Mouse (Mus musculus): ENCODE results near the gene Adamts2. TPM values are rescaled to one million over a fixed set of nuclear protein-coding genes. Genes with fewer than 3 reads are reported as not detected.

Adamts2 gene
- polyA plus RNA-seq, 1 experiment from 2014 or later, result 6.5 TPM

DNA sequence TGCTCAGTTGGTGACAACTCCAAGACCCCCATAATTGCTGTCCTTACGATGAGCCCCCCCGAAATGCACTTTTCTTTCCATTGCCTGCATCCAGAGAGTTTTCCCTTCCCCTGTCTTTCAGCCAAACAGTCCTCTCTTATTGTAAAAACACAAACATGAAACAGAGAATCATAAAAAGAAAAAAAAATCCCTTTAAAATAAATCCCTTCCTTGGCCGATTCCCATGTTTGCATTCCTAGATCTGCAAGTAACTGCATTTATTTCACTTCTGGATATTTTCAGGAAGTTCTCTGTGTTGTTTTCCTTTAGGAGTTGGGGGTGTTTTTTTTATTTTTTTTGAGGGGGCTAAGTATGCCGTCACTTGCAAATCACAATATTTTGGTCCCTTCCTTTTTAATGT is 19.0 kb downstream of the Adamts2 start:
- Histone ChIP-seq H3K27ac (ENCODE audit: low read length) (peak overlapping the region; percentile 59), H3K9me3 (ENCODE audit: control insufficient read depth, low read length) (no peaks in the 10 kb centered on the region), H3K27me3 (replicated peaks; ENCODE audit: control insufficient read depth, insufficient read depth, low read length) (no peaks in the 10 kb centered on the region), H3K9ac (ENCODE audit: low read depth, low read length) (no peak overlapping the region), H3K4me3 (ENCODE audit: low read length) (no peak overlapping the region), H3K36me3 (ENCODE audit: control insufficient read depth, insufficient read depth, low read length) (no peaks in the 10 kb centered on the region), H3K4me1 (ENCODE audit: control insufficient read depth, insufficient read depth, low read length) (peaks cover 25% of the 10 kb centered on the region; the same call in 1 of the 2 replicates), H3K4me2 (ENCODE audit: low read depth, low read length) (no peak overlapping the region)
- 65% methylated on average over 4 of the region's 4 CpGs for WGBS
- ATAC-seq, result no peak

DNA sequence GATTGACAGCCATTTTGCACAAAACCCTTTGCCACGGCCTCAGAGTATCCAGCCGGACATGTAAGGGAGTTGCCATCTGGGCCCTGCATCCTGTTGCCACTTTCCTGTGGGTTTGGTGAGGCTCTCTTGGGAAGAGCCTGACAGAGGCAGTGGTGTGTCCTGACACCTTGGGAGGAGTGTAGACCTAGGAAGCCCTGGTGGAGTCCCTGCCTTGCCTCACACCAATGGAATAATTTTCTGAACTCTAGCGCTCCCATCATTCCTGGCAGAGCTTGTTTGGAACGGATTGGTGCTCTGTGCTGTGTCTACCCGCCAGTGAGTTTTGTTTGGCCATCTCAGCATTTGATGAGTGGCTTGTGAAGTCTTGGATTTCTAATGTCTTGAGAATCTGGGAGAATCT is 19.5 kb downstream of the Adamts2 start:
- no peak for ATAC-seq
- WGBS, result 52% methylated on average over 5 of the region's 5 CpGs
- no peaks in the 10 kb centered on the region for H3K36me3 ChIP-seq (ENCODE audit: control insufficient read depth, insufficient read depth, low read length)

DNA sequence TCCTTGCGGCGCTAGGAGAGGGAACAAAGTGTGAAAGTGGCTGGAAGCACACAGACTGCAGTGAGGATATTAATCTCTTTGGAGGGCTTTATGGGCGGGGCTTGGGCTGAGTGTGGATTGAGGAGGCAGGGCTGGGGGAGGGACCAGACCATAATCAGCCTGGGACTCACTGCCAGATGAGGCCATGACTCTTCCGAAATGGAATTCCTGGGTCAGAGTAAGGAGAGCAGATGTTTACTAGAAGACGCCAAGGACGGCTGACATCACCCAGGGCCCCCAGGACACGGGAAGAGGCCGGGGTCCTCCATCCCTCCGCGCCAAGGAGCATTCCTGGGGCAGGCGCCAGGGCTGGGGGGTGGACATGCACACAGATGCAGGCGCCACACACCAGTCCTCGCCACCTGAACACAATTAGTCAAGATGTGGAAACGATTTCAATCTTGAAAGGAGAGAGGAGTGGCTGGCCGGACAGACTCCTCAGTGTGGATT is 20.4 kb downstream of the Adamts2 start:
- ATAC-seq, result peak; percentile 84
- no peaks in the 10 kb centered on the region for H3K36me3 ChIP-seq (ENCODE audit: control insufficient read depth, insufficient read depth, low read length)
- H3K9me3 ChIP-seq (ENCODE audit: control insufficient read depth, low read length), result no peaks in the 10 kb centered on the region
- H3K4me1 ChIP-seq (ENCODE audit: control insufficient read depth, insufficient read depth, low read length), result peaks cover 25% of the 10 kb centered on the region; the same call in 1 of the 2 replicates
- 0 out of 2 replicates have a peak overlapping the region, but pooled peaks have one; percentile 6 for H3K4me3 ChIP-seq (ENCODE audit: low read length)
- no peak overlapping the region for H3K9ac ChIP-seq (ENCODE audit: low read depth, low read length)
- peak overlapping the region; percentile 59 for H3K27ac ChIP-seq (ENCODE audit: low read length)
- peak overlapping the region; percentile 32; the same call in 1 of the 2 replicates for H3K4me2 ChIP-seq (ENCODE audit: low read depth, low read length)
- WGBS, result 27% methylated on average over 15 of the region's 15 CpGs
- H3K27me3 ChIP-seq (replicated peaks; ENCODE audit: control insufficient read depth, insufficient read depth, low read length), result no peaks in the 10 kb centered on the region

More for the DNA sequence above, 19.5 kb downstream of the Adamts2 start:
- Histone ChIP-seq H3K27me3 (replicated peaks; ENCODE audit: control insufficient read depth, insufficient read depth, low read length) (no peaks in the 10 kb centered on the region), H3K4me3 (ENCODE audit: low read length) (no peak overlapping the region), H3K4me2 (ENCODE audit: low read depth, low read length) (no peak overlapping the region), H3K27ac (ENCODE audit: low read length) (peak overlapping the region; percentile 59), H3K4me1 (ENCODE audit: control insufficient read depth, insufficient read depth, low read length) (peaks cover 25% of the 10 kb centered on the region; the same call in 1 of the 2 replicates), H3K9me3 (ENCODE audit: control insufficient read depth, low read length) (no peaks in the 10 kb centered on the region), H3K9ac (ENCODE audit: low read depth, low read length) (no peak overlapping the region)

DNA sequence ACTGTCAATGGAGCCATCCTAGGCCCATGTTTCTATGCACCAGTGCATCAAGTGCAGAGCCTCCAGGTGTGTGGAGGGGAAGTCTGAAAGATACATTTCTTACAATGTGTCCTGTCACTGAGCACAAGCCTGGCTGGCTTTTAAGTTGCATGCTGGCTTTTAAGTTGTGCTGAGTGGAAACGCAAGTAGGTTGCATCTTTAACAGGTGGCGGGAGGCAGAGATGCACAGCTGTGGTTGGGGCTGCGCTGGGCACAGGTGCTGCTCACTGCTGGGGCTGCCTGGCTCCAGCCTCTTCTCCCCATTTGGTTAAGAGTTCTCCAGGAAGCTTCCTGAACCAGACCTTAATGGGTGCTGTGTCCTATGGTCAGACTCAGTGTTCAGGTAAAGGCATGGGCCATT is 21.9 kb downstream of the Adamts2 start:
- 91% methylated on average over 3 of the region's 3 CpGs for WGBS
- no peaks in the 10 kb centered on the region for H3K36me3 ChIP-seq (ENCODE audit: control insufficient read depth, insufficient read depth, low read length)
- H3K4me3 ChIP-seq (ENCODE audit: low read length), result no peak overlapping the region
- H3K27me3 ChIP-seq (replicated peaks; ENCODE audit: control insufficient read depth, insufficient read depth, low read length), result no peaks in the 10 kb centered on the region
- ATAC-seq, result no peak
- no peak overlapping the region for H3K4me2 ChIP-seq (ENCODE audit: low read depth, low read length)
- peaks cover 25% of the 10 kb centered on the region; the same call in 1 of the 2 replicates for H3K4me1 ChIP-seq (ENCODE audit: control insufficient read depth, insufficient read depth, low read length)
- no peaks in the 10 kb centered on the region for H3K9me3 ChIP-seq (ENCODE audit: control insufficient read depth, low read length)
- H3K27ac ChIP-seq (ENCODE audit: low read length), result no peak overlapping the region
- no peak overlapping the region for H3K9ac ChIP-seq (ENCODE audit: low read depth, low read length)

DNA sequence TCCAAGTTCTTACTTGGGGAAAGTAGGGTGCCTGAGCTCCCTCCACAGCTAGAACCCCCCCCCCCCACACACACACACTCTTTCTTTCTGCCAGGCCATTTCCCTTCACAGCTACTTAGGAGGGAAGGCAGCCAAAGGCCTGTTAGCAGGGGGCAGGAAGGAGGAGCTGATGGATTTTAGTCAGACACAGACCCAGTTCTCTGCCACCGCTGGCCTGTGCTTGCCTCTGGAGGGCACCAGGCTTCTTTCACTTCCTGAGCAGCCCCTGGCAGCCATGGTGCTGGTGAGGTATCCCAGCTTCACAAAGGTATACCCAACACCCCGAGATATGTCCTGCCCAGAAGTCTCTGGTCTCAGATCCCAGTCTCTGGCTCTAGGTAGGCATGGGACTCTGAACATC is 22.4 kb downstream of the Adamts2 start:
- Histone ChIP-seq H3K36me3 (ENCODE audit: control insufficient read depth, insufficient read depth, low read length) (no peaks in the 10 kb centered on the region), H3K9me3 (ENCODE audit: control insufficient read depth, low read length) (no peaks in the 10 kb centered on the region), H3K4me3 (ENCODE audit: low read length) (no peak overlapping the region), H3K4me1 (ENCODE audit: control insufficient read depth, insufficient read depth, low read length) (peaks cover 25% of the 10 kb centered on the region; the same call in 1 of the 2 replicates), H3K4me2 (ENCODE audit: low read depth, low read length) (no peak overlapping the region), H3K9ac (ENCODE audit: low read depth, low read length) (0 out of 2 replicates have a peak overlapping the region, but pooled peaks have one; percentile 11), H3K27me3 (replicated peaks; ENCODE audit: control insufficient read depth, insufficient read depth, low read length) (no peaks in the 10 kb centered on the region), H3K27ac (ENCODE audit: low read length) (no peak overlapping the region)
- no peak for ATAC-seq
- 46% methylated on average over 2 of the region's 2 CpGs for WGBS

DNA sequence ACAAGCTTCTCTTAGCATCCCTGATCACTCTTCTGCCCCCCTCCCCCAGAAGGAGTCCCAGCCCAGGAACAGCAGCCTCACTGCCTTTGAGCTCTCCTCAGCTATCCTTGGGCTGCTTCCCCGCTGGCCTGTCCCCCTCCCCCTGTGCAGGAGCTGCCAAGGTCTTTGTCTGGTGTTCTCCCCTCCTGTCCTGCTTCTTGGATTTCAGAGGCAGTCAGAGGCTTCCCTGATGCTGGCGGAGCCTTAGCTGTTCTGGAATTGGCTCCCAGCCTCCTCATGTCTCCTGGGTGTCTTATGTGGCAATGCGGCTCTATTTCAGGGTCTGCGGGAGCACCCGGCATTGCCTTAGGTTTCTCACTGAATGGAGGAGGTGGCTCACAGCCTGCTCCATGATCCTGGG is 22.8 kb downstream of the Adamts2 start:
- Histone ChIP-seq H3K4me2 (ENCODE audit: low read depth, low read length) (no peak overlapping the region), H3K4me1 (ENCODE audit: control insufficient read depth, insufficient read depth, low read length) (peaks cover 25% of the 10 kb centered on the region; the same call in 1 of the 2 replicates), H3K27ac (ENCODE audit: low read length) (no peak overlapping the region), H3K4me3 (ENCODE audit: low read length) (no peak overlapping the region), H3K9me3 (ENCODE audit: control insufficient read depth, low read length) (no peaks in the 10 kb centered on the region), H3K27me3 (replicated peaks; ENCODE audit: control insufficient read depth, insufficient read depth, low read length) (no peaks in the 10 kb centered on the region), H3K9ac (ENCODE audit: low read depth, low read length) (no peak overlapping the region), H3K36me3 (ENCODE audit: control insufficient read depth, insufficient read depth, low read length) (no peaks in the 10 kb centered on the region)
- ATAC-seq, result no peak
- 58% methylated on average over 5 of the region's 5 CpGs for WGBS

DNA sequence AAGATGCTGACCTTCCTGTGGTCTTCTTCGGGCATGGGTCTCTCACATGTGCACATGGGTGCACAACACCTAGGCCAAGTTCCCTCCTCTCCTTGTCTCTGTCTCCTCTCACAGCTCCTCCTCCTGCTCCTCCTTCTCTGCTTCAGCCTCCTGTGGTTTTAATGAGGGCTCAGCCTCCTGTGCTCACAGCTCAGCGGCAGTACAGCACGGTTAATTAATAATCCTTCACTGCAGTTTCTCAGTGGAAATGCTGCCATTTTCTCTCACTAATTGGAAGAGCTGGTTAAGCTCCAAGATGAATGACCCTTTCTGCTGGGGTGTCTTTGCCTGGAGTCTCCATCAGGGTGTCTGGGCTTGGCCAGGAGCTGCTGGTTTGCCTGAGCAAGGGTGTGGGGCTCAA is 27.0 kb downstream of the Adamts2 start:
- 47% methylated on average over 3 of the region's 3 CpGs for WGBS
- H3K9ac ChIP-seq (ENCODE audit: low read depth, low read length), result no peak overlapping the region
- H3K4me2 ChIP-seq (ENCODE audit: low read depth, low read length), result no peak overlapping the region
- H3K4me3 ChIP-seq (ENCODE audit: low read length), result no peak overlapping the region
- no peaks in the 10 kb centered on the region for H3K36me3 ChIP-seq (ENCODE audit: control insufficient read depth, insufficient read depth, low read length)
- H3K4me1 ChIP-seq (ENCODE audit: control insufficient read depth, insufficient read depth, low read length), result peaks cover 18% of the 10 kb centered on the region
- H3K9me3 ChIP-seq (ENCODE audit: control insufficient read depth, low read length), result no peaks in the 10 kb centered on the region
- ATAC-seq, result no peak
- no peak overlapping the region for H3K27ac ChIP-seq (ENCODE audit: low read length)
- no peaks in the 10 kb centered on the region for H3K27me3 ChIP-seq (replicated peaks; ENCODE audit: control insufficient read depth, insufficient read depth, low read length)

DNA sequence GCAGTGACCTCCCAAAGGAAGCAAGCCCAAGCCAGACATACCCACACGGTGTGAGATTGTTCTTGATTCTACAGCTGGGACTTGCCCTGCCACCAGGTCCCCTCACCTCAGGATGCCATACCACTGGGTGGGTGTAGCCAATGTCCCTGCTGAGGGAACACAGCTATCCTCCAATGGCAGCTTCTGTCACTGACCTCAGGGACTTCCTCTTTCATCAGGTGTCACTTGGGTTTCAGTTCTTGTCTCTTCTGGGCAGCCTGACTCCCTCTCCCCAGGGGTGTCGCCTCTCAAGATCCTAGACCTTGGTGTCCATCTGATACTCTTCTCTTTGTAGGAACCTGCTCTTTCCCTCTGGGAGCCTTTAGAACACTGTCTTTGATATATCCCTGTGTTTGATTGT is 28.6 kb downstream of the Adamts2 start:
- Histone ChIP-seq H3K27me3 (replicated peaks; ENCODE audit: control insufficient read depth, insufficient read depth, low read length) (no peaks in the 10 kb centered on the region), H3K4me2 (ENCODE audit: low read depth, low read length) (no peak overlapping the region), H3K36me3 (ENCODE audit: control insufficient read depth, insufficient read depth, low read length) (no peaks in the 10 kb centered on the region), H3K4me3 (ENCODE audit: low read length) (no peak overlapping the region), H3K4me1 (ENCODE audit: control insufficient read depth, insufficient read depth, low read length) (peaks cover 18% of the 10 kb centered on the region), H3K9me3 (ENCODE audit: control insufficient read depth, low read length) (no peaks in the 10 kb centered on the region), H3K9ac (ENCODE audit: low read depth, low read length) (no peak overlapping the region), H3K27ac (ENCODE audit: low read length) (no peak overlapping the region)
- 71% methylated on average over 2 of the region's 2 CpGs for WGBS
- ATAC-seq, result no peak

DNA sequence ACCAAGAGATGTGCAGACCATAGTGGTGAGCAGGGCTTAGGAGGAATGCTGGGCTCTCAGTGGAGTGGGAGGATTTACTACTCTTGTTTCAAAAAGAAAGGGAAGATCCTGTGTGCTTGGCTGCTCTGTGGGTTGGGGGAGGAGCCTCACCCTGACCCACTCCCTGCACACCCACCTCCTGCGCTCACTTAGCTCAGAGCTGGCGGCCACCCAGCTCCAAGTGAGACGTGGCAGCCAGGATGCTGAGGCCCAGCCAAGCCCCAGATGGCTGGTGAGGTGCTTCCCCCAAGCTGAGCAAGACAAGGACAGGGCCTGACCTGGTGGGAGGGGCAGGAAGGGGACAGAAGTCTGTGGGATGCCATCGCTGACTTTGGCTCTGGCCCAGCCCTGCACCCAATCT is 30.4 kb downstream of the Adamts2 start:
- WGBS, result 30% methylated on average over 4 of the region's 4 CpGs
- H3K4me3 ChIP-seq (ENCODE audit: low read length), result no peak overlapping the region
- H3K4me1 ChIP-seq (ENCODE audit: control insufficient read depth, insufficient read depth, low read length), result peaks cover 26% of the 10 kb centered on the region
- H3K4me2 ChIP-seq (ENCODE audit: low read depth, low read length), result no peak overlapping the region
- peak; percentile 79 for ATAC-seq
- no peak overlapping the region for H3K9ac ChIP-seq (ENCODE audit: low read depth, low read length)
- H3K36me3 ChIP-seq (ENCODE audit: control insufficient read depth, insufficient read depth, low read length), result no peaks in the 10 kb centered on the region
- no peaks in the 10 kb centered on the region for H3K27me3 ChIP-seq (replicated peaks; ENCODE audit: control insufficient read depth, insufficient read depth, low read length)
- no peaks in the 10 kb centered on the region for H3K9me3 ChIP-seq (ENCODE audit: control insufficient read depth, low read length)
- peak overlapping the region; percentile 45 for H3K27ac ChIP-seq (ENCODE audit: low read length)

DNA sequence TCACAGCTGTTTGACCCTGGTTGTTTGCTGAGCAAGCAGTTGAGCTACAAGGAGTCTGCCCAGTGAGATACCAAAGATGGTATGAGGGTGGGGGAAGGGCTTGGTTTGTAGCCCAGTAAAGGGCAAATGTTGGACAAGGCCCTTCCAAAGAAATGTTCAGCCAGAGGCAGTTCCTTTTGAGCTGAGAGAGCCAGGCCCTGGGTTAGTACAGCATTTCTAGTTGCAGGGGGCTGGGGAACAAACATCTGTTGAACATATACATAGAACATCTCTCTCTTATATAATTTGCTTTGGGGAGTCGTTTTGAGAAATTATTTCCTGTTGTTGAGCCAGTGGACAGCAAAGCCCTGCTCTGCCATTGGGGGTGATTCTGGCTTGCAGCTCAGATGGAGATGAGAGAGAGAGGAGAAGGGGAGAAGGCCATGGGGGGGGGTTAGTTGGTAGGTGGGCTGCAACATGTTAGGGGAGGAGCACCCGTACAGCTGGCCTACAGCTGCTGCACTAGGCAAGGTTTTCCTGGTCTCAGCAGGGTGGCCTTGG is 33.2 kb downstream of the Adamts2 start:
- peak; percentile 50 for ATAC-seq
- H3K27ac ChIP-seq (ENCODE audit: low read length), result peak overlapping the region; percentile 81
- H3K4me3 ChIP-seq (ENCODE audit: low read length), result no peak overlapping the region
- H3K4me1 ChIP-seq (ENCODE audit: control insufficient read depth, insufficient read depth, low read length), result peaks cover 26% of the 10 kb centered on the region
- H3K9ac ChIP-seq (ENCODE audit: low read depth, low read length), result no peak overlapping the region
- no peak overlapping the region for H3K4me2 ChIP-seq (ENCODE audit: low read depth, low read length)
- H3K27me3 ChIP-seq (replicated peaks; ENCODE audit: control insufficient read depth, insufficient read depth, low read length), result no peaks in the 10 kb centered on the region
- H3K9me3 ChIP-seq (ENCODE audit: control insufficient read depth, low read length), result no peaks in the 10 kb centered on the region
- 37% methylated on average over 2 of the region's 2 CpGs for WGBS
- H3K36me3 ChIP-seq (ENCODE audit: control insufficient read depth, insufficient read depth, low read length), result no peaks in the 10 kb centered on the region

Measured in intestine, embryonic 16.5 days (tissue).